Mouse (Mus musculus) 3T3-L1 (cell line): ENCODE results near the gene Pgm2.

Experiments used
- DNase-seq: peaks from one replicate; pipeline ENCODE4 v3.0.0-alpha.2; 2015; ENCODE audit warnings: low read depth, low spot score

Gene Pgm2

DNA sequence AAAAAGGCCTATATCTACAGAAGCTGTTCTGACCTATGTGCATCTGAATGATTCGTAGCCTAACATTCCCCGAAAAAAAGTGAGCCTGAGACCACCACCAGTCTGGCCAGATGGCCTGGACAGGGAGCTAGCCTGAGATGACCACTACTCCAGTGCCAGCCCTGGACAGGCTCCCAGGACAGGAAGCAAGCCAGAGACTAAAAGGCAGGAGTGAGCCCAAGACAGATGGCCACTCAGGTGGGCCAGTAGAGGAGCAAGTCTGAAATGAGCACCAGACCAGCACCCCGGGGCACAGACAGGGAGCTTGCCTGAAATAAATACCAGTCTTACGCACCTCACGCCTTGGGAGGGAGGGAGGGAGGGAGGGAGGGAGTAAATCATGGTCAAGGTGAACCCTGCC is 51.6 kb downstream of the Pgm2 start:
- no peak for DNase-seq

DNA sequence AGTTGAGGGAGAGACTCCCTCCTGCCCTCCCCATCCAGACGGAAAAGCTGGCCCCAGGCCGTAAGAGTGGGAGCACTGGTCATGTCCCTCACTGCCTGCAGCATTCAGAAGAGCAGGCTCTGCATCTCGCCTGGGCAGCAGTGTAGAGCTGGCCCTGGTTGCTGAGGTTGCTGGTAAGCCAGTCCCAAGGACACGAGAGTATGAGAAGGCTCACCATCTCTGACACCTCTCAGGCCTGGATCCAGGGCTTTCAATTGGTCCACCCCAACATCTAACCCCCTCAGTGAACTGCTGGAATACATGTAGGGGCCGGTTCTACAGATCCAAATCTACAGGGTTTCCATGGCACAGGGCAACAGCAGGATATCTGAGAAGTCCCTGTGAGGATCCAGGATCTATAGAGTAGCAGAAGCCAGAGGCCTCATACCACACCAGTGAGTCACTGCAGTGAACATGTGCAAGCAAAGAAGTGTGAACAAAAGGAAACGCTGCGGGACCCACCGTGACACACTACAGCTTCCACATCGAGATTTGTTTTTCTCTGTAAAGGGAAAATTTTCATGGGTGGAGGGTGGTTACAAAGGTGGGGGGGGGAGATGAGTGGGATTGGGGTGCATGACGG is 53.7 kb downstream of the Pgm2 start:
- peak; percentile 92 for DNase-seq

DNA sequence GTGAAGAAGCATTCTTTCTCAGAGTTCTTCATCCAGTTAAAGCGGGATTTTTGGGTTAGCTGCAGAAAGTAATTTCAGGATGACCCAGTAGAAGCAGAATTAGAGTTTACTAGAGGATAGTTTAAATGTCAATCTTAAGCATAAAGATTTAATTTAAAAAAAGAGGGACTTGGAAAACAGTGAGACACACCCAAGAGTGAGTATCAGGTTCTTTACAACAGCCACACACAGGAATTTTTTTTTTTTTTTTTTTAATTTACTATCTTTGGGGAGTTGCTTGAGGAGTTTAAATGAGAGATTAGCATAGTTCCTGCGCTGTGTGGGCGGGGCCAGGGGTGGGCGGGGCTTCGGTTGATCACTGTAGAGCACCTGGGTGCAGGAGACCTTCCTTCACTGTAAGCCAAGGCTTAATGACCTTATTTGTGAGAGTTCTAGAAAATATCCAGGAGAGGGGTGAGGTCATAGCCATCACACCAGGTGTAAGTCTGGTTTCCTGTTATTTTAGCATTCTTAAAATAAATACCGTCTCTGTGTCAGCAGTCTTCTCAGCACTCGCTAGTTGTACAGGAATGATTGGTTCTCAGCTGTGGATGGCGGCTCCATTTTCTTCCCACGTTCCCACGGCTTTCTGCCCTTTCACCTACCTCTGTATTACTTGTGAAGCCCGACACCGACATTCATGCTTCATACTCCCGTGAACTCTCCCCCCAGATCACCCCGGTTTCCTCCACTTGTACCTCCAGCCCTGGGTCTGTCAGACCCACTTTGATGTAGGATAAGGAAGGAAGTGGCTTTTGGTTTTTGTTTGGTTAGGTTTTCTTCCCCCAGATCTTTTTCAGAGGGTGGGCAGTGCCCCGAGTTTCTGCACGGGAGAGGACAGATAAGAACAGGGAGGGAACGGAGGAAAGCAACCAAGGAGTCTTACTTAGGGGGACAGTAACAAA is 56.7 kb downstream of the Pgm2 start:
- no peak for DNase-seq

DNA sequence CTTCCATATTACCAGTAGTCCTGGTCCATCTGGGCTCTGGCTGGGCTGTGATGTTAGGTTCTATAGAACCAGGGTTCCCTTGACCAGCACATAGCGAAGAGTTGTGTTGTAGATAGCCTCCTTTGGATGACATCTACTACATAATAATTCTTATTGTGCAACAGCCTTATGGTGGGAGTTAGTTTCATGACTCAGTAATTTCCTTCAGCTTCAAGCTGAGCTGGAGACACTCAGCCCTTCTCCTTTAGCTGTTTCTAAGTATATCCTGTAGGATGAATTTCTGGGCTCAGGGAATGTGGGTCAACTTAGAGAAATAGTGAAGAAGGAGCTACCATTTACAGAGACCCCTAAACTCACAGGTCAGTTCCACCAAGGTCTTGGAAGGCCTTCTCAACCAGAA is 60.6 kb downstream of the Pgm2 start:
- DNase-seq = peak; percentile 27

DNA sequence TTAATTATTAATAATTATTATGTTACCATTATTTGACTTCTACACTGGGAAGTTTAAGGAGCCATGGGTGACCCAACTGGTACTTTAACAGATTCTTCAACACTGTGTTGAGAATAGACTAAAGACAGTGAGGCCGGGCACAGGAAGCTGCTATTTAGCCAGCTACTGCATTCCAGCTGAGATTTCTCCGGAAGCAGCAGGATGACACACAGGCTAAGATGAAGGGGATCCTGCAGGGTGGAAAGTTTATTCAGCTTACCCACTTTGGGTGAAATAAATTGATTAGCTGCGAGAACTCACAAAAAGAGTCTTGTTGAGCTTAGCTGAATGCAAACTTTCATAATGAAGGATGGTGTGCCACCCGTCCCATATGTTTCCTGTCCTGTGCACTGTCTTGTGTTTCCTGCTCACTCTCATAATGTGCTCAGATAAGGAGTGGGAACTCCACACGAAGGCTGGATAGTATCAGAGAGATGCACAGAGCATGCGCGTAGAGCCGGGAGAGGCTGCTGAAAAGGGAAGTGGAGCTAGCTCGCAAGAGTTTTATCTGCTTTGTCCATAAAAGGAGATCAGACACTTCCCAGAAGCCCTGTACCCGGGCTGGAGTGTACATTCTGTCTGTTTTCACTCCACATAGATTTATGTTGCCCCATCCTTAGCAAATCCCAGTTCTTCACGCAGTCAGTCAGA is 63.3 kb downstream of the Pgm2 start, which contains the start of gene Tbc1d1:
TSS of gene Tbc1d1 (plus strand) at position 445 of the 690 bp plus-strand sequence.
- DNase-seq = no peak

DNA sequence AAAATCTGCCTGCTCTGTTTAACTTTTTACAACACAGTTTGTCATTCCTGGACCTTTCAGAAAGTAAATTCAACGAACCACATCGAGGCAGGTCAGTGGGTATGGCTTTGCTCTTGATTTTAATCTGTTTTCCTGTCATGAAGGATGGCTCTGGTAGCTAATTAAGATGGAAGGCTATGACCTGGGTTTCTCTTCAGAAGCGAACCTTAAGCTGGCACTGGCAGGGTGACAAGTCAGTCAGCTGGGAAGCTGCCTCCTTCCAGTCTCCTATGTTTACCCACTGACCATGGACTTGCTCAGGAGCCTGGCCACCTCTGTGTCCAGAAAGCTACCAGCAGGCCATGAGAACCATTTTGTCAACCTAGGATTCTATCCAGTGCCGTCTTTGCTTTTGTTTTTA is 63.8 kb downstream of the Pgm2 start:
- no peak for DNase-seq

DNA sequence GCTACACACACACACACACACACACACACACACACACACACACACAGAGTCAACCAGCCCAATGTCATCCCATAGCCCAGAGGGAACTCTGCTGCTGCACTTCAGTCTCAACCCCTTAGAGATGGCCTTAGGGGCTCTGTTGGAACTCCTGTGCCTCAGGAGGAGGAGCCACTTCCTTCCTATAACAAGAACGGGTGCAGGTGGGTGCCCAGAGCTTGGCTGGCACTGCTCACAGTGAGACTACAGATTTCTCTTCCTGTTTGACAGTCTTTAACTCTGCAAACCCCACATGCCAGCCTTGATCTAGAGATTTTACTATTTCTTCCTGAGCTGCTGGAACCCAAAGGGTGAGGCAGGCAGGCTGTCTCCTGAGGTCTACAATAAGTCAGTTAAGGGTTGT is 65.2 kb downstream of the Pgm2 start:
- no peak for DNase-seq

DNA sequence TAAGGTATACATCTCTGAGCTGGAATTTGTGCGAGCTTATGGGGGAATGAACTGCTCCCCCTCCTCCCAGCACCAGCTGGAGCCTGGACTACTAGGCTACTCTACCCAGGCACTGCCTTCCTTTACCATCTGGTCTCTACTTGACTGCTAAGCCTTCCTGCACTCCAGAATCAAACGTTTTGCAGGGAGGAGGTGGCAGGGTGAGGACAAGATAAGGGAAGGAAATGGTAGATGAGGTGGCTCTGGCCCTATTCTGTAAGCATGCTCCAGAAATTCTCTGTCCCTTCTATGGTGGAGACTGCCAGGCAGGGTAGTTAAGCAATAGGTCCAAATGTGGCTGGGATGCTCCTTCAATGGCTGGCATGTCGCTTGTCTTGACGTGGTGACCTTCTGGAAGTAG is 65.8 kb downstream of the Pgm2 start:
- DNase-seq = no peak

DNA sequence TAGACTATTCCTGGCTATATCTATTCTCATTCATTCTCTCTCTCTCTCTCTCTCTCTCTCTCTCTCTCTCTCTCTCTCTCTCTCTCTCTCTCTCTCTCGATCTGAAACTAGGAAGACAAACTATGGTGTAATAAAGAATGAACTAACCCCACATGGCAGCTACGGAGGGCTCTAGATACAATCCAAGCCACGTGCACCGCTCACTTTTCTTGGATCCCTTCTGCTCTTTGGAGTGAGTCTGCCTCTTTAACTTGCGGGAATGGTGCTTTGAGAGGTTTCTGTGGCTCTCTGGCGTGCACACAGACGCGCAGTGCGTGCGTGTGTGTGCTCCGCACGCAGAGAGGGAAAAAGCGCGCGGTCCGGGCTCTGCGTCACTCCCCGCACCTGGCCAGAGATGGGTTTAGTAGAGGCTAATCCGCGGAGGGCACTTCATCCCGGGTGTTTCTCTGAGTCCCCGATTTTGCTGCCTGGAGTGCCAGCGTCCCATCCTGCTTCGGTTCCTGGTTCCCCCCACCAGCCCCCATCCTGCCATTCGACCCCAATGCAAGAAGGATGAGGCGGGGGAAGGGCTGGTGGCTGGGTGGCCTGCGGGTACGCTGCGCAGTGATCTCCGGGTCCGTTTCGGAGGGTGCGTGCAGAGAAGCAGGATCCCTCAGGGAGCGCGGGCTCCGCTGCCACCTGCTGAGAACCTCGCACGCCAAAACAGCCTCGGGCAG is 66.5 kb downstream of the Pgm2 start:
- no peak for DNase-seq

DNA sequence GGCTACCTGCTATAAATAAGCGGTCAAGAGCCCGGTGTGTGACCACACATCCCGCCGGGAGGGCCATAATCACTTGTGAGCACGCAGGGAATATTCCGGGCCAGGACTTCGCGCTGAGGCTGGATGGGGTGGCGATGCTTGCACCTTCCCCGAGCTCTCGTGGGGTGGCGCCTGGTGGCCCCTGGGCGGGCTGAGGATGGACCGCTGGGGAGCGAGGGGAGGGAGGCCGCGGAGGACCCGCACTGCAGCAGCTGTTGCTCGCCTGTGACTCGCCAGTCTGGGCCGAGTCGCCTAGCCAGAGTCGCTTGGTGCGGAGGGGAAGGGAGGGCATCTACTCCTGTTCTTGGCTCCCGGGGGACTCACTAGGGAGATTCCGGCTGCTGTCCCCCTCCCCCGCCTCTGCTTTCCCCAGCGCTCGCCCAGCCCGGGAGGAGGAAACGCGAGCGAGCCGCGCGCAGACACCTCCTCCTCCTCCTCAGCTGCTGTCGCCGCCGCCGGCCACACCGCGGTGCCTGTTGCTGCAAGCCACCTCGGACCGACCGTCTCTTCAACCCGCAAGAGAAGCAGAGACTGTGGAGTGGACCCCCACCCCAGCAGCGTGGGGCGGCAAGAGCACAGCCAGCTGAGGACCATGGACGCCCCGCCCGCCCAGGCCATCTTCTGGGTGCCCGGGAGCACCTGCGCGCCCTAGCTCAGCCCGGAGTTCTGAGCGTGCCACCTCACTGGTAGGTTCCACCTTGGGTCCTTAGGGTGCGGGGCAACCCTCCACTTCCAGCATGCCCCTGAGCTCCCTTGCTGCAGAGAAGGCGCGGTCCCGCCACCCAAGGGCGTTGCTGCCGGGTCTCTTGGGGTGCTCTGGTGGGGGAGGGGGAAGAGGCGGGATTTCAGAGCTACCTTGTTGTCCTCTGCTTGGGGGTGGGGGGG is 67.3 kb downstream of the Pgm2 start:
- peak; percentile 66 for DNase-seq

DNA sequence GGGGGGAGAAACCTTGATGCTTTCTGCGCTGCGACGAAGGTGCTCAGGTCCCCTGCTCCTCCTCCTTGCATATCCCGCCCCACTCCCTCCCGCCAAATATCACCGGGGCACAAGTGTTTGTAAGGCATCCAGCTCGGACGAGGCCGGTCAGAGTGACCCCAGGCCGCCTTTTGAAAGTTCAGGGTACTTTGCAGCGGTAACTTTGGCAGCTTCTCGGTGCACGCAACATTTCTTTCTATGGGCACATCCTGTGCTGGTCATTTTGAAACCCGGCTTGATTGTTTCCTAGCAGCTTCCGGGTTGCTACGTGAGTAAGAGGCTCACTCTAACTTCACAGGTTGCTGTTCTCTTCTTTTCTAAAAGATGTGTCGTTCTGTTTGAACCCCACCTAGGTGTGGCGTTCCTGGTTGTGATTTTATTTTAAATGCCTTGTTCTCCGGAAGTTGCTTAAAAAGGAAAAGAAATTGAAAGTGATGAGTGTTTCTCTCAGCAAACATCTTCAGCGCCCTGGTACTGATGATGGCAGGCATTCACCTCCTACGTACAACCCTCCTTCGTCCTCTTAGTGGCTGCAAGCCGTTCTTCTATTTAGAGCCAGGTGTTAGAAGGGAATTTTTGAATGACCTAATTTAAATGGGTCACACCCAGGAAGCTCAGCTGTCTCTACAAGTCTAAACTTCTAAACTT is 68.1 kb downstream of the Pgm2 start:
- peak; percentile 51 for DNase-seq

DNA sequence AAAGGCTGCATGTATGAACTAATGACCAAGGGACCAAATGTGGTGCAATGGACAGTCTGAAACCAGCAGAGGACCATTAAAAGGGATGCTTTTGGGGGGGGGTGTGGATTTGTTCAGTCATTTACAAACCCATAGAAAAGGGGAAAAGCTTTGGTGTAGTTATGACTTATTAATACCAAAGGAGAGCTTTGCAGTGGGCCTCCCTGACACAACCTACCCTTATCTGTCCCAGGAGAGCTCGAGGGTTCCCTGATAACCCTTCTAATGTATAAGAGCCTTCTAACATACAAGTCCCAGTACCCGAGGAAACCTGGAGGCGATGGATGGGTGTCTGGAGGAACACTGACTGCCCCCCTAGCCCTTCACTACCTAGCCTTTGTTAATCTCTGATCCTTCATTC is 69.2 kb downstream of the Pgm2 start:
- DNase-seq = no peak

DNA sequence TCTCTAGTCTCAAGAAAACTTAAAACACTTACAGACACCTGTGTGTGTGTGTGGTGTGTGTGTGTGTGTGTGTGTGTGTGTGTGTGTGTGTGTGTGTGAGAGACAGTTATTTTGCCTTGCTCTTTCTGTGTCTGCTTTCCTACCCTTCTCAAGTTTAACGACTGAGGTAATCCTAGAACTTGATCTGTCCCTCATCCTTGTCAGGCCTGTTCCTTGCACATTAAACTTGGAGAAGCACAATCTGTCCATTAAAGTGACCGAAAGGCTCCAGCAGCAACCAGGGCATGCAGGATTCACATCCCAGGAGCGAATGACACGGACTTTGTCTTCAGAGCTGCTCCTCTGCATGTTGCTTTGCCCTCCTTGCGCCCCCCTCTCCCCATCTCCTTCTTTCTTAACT is 69.8 kb downstream of the Pgm2 start:
- no peak for DNase-seq

DNA sequence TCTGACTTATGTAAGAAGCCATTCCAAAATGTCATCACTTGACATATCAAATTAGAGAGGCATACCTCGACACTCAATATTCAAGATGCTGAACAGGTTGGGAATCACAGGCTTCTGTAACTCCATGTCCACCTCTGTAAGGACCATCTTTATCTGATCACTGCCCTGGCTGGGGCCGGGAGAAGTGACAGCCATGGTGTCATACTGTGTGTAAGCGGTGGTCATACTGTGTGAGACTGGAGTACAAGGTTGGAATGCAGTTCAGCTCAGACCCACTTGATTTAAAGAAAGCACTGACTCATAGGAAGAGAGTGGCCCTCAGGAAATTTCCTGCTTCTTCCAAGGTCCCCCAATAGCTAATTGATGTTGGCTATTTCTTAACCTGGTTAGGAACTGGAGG is 71.7 kb downstream of the Pgm2 start:
- no peak for DNase-seq

DNA sequence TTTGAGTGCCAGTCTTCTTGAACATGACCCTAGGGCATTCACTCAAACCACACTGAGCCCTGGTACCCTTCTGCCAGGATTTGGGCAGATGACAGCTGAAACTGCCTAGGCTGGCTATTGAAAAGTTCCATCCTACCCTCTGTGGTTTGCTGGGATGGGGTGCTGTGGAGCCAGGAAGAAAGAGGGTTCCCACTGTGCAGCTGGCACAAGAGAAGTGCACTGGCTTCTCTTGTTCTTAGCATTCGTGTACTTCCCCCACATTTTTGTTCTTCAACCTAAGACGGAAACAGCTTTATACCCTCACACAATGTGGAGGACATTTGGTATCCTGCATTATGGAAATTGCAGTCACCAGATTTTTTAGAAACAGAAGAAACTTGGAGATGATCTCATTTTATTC is 73.1 kb downstream of the Pgm2 start:
- no peak for DNase-seq

DNA sequence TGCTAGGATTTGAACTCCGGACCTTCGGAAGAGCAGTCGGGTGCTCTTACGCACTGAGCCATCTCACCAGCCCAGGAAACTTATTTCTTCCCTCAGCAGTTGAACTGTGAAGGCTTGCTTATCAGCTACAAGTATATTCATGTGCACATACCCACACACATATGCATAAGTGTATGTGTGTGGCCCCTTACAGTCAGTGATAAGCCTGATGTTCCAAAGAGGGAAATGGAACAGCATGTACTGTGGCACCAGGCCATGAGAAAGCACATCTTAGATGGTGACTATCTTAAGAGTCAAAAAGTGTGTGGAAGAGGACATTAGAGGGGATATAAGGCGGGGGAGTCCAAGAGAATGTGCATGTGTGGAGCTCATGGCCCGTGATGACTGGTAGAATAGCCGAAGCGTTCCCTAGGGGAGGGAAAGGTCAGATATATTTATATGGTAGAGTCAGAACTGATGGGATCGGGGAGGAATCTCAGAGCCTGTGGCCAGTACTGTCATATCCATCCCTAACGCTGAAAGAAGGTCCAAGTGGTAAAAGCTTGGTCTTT is 76.3 kb downstream of the Pgm2 start:
- no peak for DNase-seq

DNA sequence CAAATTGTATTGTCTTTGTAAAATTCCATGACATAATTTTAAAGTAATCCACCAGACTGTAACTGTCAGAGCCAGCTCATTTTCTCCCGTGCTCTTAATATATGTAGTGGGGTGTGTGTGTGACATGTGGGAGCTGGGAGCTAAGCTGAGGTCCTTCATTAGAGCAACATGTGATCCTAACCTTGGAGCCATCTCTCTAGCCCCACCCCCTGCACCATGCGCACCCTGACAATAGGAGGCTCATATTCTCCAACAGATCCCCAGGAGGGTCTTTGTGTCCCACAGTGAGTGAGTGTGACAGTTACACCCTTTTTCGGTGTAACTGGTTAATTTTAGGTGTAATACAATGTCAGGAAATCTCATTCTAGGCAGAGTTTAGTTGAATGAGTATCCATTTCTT is 80.1 kb downstream of the Pgm2 start:
- no peak for DNase-seq

DNA sequence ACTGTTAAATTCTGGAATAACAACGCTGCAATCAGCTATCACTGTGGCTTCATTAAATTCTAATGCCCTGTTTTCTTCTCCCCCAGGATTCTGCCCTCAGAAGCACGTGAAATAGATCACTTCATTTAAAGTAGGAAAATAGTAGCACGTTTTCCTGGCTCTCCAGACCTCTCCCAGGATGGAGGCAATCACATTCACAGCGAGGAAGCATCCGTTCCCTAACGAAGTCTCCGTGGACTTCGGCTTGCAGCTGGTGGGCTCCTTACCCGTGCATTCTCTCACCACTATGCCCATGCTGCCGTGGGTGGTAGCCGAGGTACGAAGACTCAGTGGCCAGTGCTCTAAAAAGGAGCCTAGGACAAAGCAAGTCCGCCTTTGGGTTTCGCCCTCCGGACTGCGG is 80.6 kb downstream of the Pgm2 start:
- DNase-seq = no peak

DNA sequence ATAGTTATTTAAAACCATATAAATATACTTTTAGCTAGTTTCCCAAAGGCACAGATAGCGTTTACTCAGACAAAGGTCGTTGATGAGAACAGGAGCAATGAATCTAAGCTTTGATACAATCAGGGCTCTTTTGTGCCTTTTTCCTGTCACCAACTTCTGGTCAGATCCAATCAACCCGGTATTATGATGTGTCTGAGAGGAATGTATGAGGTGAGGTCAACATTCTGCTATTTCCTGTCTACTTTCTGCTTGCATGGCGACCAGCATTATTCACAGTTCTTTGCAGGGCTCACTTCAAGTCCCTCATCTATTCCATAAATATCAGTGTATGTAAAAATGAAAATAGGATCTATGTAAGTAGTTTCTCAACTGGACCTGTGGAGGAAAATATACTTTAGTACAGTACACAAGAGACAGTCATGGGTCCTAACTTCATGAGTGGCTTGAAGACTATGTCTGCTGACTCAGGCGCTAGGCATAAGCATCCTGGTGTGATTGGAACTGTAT is 81.7 kb downstream of the Pgm2 start:
- DNase-seq = peak; percentile 82
